Mouse (Mus musculus) liver, postnatal 0 days (tissue): ENCODE data around the gene Rftn1.

Experiments used
- CTCF ChIP-seq: sonication (generic); IDR thresholded peaks from 2 replicates; pipeline ENCODE4 v1.5.1; 2016; ENCODE audit warnings: antibody characterized with exemption, low read depth
- EP300 ChIP-seq: IDR thresholded peaks from 2 replicates; pipeline ENCODE4 v1.6.1; 2016; ENCODE audit warnings: antibody characterized with exemption, low read depth, mild to moderate bottlenecking

- TF ChIP-seq CTCF (no peak), EP300 (no peak)
These were observed 149.6 kb downstream of the Rftn1 start for GRCm38 (mm10) chr17:50040727-50041410.
